Mouse (Mus musculus) forebrain, embryonic 12.5 days (tissue): ENCODE data around the gene Braf. TPM values are rescaled to one million over a fixed set of nuclear protein-coding genes. Genes with fewer than 3 reads are reported as not detected.
"Not testable (repeated sequence)": the region's sequence is repeated elsewhere in the genome, so short reads cannot be mapped to it uniquely, and the experiment has no call there.

Experiments used
- ATAC-seq: fragments of 200-750 bp; cut with Nextera tagmentation; 2 replicates; pipeline ENCODE4 v1.8.0; 2017; ENCODE audit warnings: moderate TSS enrichment; ENCODE audit not compliant: low FRiP score
- H3K27ac ChIP-seq: fragments of 300-500 bp; sonication (generic); 2 replicates; pipeline ENCODE4 v1.5.1; 2016; ENCODE audit warnings: mild to moderate bottlenecking
- H3K27me3 ChIP-seq: fragments of 300-500 bp; sonication (generic); 2 replicates; pipeline ENCODE4 v1.6.1; 2016; ENCODE audit warnings: mild to moderate bottlenecking
- H3K36me3 ChIP-seq: fragments of 300-500 bp; sonication (generic); replicated peaks from 2 replicates; pipeline ENCODE4 v1.6.1; 2016; ENCODE audit warnings: mild to moderate bottlenecking
- H3K4me1 ChIP-seq: fragments of 300-500 bp; sonication (generic); 2 replicates; pipeline ENCODE4 v1.6.1; 2016
- H3K4me2 ChIP-seq: fragments of 300-500 bp; sonication (generic); 2 replicates; pipeline ENCODE4 v1.6.1; 2016; ENCODE audit warnings: mild to moderate bottlenecking, moderate library complexity
- H3K4me3 ChIP-seq: fragments of 300-500 bp; sonication (generic); replicated peaks from 2 replicates; pipeline ENCODE4 v1.5.1; 2016; ENCODE audit warnings: mild to moderate bottlenecking
- H3K9ac ChIP-seq: fragments of 300-500 bp; sonication (generic); 2 replicates; pipeline ENCODE4 v1.6.1; 2016; ENCODE audit warnings: mild to moderate bottlenecking
- H3K9me3 ChIP-seq: fragments of 300-500 bp; sonication (generic); 2 replicates; pipeline ENCODE4 v1.6.1; 2016
- WGBS: fragments of 180-500 bp; shearing (Covaris S2); methylation state at CpG from one replicate; pipeline ENCODE4 v1.1.7; 2016; 5-methylcytosine and 5-hydroxymethylcytosine counted together
- polyA plus RNA-seq: library from polyadenylated mRNA; unstranded; fragments of >200 nt; fragmentation: Nextera tagmentation; extraction: Ambion mirVana; gene quantifications from 2 replicates; pipeline ENCODE4 v1.2.1, GENCODE M21; 2016

Braf gene
- polyA plus RNA-seq, 1 experiment from 2014 or later: 27.1 TPM

DNA sequence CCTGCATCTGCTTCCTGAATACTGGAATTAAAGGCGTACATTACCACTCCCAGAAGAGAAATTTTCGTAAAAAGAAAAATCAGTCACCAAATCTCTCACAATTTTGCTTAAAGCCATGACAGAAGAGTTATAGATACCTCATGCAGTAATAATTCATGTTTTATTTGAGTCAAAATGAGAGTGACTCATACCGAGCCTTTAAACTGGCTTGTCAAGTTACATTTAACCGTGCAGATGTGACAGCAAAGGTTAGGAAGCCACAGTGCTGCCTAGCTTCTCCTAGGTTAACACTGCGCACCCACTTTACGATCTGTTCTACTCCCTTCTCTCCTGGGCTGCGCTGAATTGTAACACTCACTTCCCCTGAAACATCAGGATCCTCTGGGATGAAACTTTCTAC is 10.9 kb downstream of the Braf start:
- no peak overlapping the region for H3K4me3 ChIP-seq
- H3K27ac ChIP-seq: no peak overlapping the region
- H3K4me1 ChIP-seq: no peaks in the 10 kb centered on the region
- H3K9ac ChIP-seq: no peak overlapping the region
- no peaks in the 10 kb centered on the region for H3K36me3 ChIP-seq
- no peak overlapping the region for H3K4me2 ChIP-seq
- 91% methylated on average over 7 of the region's 7 CpGs for WGBS
- H3K9me3 ChIP-seq: no peaks in the 10 kb centered on the region
- no peak for ATAC-seq
- H3K27me3 ChIP-seq: no peaks in the 10 kb centered on the region

DNA sequence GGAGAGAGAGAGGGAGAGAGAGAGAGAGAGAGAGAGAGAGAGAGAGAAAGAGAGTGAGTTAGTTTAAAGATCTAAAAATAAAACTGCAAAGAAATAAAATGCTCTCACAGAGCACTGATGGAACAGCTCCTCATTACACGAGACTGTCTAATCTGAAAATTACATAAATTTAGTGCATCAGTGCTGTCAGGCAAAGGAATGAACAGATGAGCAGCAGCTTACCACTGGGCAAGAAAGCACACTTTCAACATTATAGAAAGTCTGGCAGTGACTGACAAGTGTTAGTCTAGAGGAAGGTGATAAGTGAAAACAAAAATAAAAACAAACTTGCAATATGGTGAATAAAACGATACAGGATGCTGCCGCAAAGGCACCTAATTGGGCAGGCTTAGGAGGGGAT is 11.9 kb downstream of the Braf start:
- no peaks in the 10 kb centered on the region for H3K9me3 ChIP-seq
- no peaks in the 10 kb centered on the region for H3K27me3 ChIP-seq
- no peak overlapping the region for H3K9ac ChIP-seq
- no peak for ATAC-seq
- no peaks in the 10 kb centered on the region for H3K36me3 ChIP-seq
- 83% methylated on average over 3 of the region's 3 CpGs for WGBS
- no peak overlapping the region for H3K27ac ChIP-seq
- H3K4me2 ChIP-seq: no peak overlapping the region
- H3K4me1 ChIP-seq: no peaks in the 10 kb centered on the region
- H3K4me3 ChIP-seq: no peak overlapping the region

- WGBS: 93% methylated on average over 4 of the region's 4 CpGs
- Histone ChIP-seq H3K9ac (no peak overlapping the region), H3K4me1 (no peaks in the 10 kb centered on the region), H3K36me3 (no peaks in the 10 kb centered on the region), H3K27ac (no peak overlapping the region), H3K27me3 (no peaks in the 10 kb centered on the region), H3K4me3 (no peak overlapping the region), H3K4me2 (no peak overlapping the region), H3K9me3 (no peaks in the 10 kb centered on the region)
- no peak for ATAC-seq
Observed at GRCm38 (mm10) chr6:39705625-39706024, 19.6 kb downstream of the Braf start.

- Histone ChIP-seq H3K27me3 (no peaks in the 10 kb centered on the region), H3K9me3 (no peaks in the 10 kb centered on the region), H3K27ac (no peak overlapping the region), H3K4me2 (no peak overlapping the region), H3K4me3 (no peak overlapping the region), H3K36me3 (no peaks in the 10 kb centered on the region), H3K9ac (no peak overlapping the region), H3K4me1 (0 out of 2 replicates have a peak, but pooled peaks cover 2% of the 10 kb centered on the region)
- WGBS: 88% methylated on average over 1 of the region's 1 CpGs
- ATAC-seq: no peak
Observed at GRCm38 (mm10) chr6:39693126-39693525, 32.1 kb downstream of the Braf start.

DNA sequence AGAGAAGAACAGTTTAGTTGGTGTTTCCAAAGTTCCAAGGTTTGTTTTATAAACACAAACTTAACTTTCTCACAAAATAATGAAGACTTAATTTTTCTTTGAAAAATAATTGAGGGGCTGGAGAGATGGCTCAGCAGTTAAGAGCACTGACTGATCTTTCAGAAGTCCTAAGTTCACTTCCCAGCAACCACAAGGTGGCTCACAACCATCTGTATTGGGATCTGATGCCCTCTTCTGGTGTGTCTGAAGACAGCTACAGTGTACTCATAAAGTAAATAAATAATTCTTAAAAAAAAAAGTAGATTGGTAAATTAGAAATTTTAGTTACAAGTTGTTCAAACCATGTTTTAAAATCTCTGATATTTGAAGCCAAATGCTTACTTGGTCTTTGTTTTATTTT is 38.4 kb downstream of the Braf start:
- ATAC-seq, H3K9me3 ChIP-seq, H3K4me1 ChIP-seq, H3K4me2 ChIP-seq, H3K27me3 ChIP-seq, H3K27ac ChIP-seq, H3K9ac ChIP-seq, H3K36me3 ChIP-seq, H3K4me3 ChIP-seq: not testable (repeated sequence)

DNA sequence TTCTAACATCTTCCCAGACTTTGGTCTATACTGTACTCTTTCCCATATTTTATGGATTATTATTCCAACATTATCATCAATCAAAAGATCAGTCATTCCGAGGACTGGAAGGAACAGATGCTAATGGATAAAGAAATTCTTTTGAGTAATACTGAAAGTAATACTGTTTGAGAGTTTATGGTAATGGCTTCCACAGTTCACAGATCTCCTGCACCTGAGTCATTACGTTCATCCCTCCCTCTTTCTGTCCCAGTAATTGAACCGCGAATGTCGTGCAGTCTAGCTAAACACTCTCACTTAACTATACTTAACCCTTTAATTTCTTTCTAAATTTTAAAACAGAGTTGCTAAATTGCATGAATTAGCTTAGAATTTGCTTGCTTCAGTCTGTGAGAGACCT is 43.5 kb downstream of the Braf start:
- H3K9ac ChIP-seq: no peak overlapping the region
- H3K4me2 ChIP-seq: no peak overlapping the region
- no peaks in the 10 kb centered on the region for H3K9me3 ChIP-seq
- H3K4me3 ChIP-seq: no peak overlapping the region
- 74% methylated on average over 5 of the region's 5 CpGs for WGBS
- H3K36me3 ChIP-seq: peaks cover 8% of the 10 kb centered on the region
- ATAC-seq: no peak
- H3K4me1 ChIP-seq: peaks cover 5% of the 10 kb centered on the region; the same call in 1 of the 2 replicates
- H3K27me3 ChIP-seq: no peaks in the 10 kb centered on the region
- no peak overlapping the region for H3K27ac ChIP-seq

DNA sequence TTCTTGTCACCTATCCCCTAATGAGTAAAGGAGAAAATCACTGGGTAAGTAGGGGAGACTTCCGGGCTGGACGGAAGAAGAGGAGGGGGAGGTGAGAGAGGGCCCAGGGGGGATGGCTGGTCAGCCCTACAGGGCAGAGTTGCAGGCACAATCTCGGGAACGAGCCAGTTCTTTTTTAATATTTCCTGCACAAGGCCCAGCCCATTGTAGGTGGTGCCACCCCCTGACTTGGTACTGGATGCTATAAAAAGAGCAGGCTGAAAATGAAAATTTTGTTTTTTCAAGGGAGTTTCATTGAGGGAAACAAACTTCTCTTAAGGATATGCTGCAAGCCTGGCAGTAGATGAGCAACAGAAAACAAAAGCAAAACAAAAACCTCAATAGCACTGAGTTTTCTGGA is 44.7 kb downstream of the Braf start:
- Histone ChIP-seq H3K9ac (no peak overlapping the region), H3K27ac (no peak overlapping the region), H3K9me3 (no peaks in the 10 kb centered on the region), H3K4me3 (no peak overlapping the region), H3K27me3 (no peaks in the 10 kb centered on the region), H3K36me3 (peaks cover 13% of the 10 kb centered on the region), H3K4me2 (no peak overlapping the region), H3K4me1 (peaks cover 5% of the 10 kb centered on the region; the same call in 1 of the 2 replicates)
- 14% methylated on average over 4 of the region's 4 CpGs for WGBS
- no peak for ATAC-seq

GRCm38 (mm10) chr6:39678241-39678640 is 47.0 kb downstream of the Braf start:
- WGBS: 89% methylated on average over 1 of the region's 1 CpGs
- no peak overlapping the region for H3K4me3 ChIP-seq

DNA sequence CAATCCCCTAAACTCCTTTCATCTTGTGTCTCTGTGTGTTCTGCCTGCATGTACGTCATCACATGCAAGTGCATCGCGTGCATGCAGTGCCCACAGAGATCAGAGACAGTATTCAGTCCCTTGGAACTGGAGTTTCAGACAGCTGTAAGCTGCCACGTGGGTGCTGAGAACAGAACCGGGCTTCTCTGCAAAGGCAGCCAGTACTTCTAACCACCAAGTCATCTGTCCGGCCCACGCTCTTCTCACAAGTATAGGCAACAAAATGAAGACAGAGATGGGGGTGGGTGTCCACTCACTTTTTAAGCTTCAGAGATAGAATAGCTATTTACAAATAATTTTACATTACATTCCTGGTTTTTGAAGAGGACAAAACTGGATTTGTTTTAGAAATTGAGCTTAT is 50.2 kb downstream of the Braf start:
- Histone ChIP-seq H3K4me2 (no peak overlapping the region), H3K4me3 (no peak overlapping the region), H3K27ac (no peak overlapping the region), H3K4me1 (no peaks in the 10 kb centered on the region), H3K36me3 (peaks cover 13% of the 10 kb centered on the region), H3K9ac (no peak overlapping the region), H3K9me3 (no peaks in the 10 kb centered on the region), H3K27me3 (no peaks in the 10 kb centered on the region)
- WGBS: 82% methylated on average over 7 of the region's 7 CpGs
- ATAC-seq: no peak

More at GRCm38 (mm10) chr6:39678241-39678640, 47.0 kb downstream of the Braf start:
- H3K27me3 ChIP-seq: no peaks in the 10 kb centered on the region
- peaks cover 13% of the 10 kb centered on the region for H3K36me3 ChIP-seq
- no peak overlapping the region for H3K27ac ChIP-seq
- no peak overlapping the region for H3K9ac ChIP-seq
- peaks cover 5% of the 10 kb centered on the region; the same call in 1 of the 2 replicates for H3K4me1 ChIP-seq
- no peak overlapping the region for H3K4me2 ChIP-seq
- ATAC-seq: no peak
- no peaks in the 10 kb centered on the region for H3K9me3 ChIP-seq

- Histone ChIP-seq H3K4me3 (no peak overlapping the region), H3K9ac (no peak overlapping the region), H3K4me1 (no peaks in the 10 kb centered on the region), H3K27me3 (no peaks in the 10 kb centered on the region), H3K27ac (no peak overlapping the region), H3K36me3 (peaks cover 28% of the 10 kb centered on the region), H3K4me2 (no peak overlapping the region), H3K9me3 (no peaks in the 10 kb centered on the region)
- ATAC-seq: no peak
- WGBS: 97% methylated on average over 2 of the region's 2 CpGs
Observed at GRCm38 (mm10) chr6:39611296-39611695, 114.0 kb downstream of the Braf start.

- WGBS: 76% methylated on average over 2 of the region's 2 CpGs
- no peaks in the 10 kb centered on the region for H3K9me3 ChIP-seq
- H3K27me3 ChIP-seq: no peaks in the 10 kb centered on the region
- no peak overlapping the region for H3K4me2 ChIP-seq
- ATAC-seq: no peak
- no peak overlapping the region for H3K9ac ChIP-seq
- H3K4me3 ChIP-seq: no peak overlapping the region
- H3K36me3 ChIP-seq: peaks cover 19% of the 10 kb centered on the region
- H3K4me1 ChIP-seq: no peaks in the 10 kb centered on the region
- H3K27ac ChIP-seq: no peak overlapping the region
Observed at GRCm38 (mm10) chr6:39610207-39610606, 115.1 kb downstream of the Braf start.

DNA sequence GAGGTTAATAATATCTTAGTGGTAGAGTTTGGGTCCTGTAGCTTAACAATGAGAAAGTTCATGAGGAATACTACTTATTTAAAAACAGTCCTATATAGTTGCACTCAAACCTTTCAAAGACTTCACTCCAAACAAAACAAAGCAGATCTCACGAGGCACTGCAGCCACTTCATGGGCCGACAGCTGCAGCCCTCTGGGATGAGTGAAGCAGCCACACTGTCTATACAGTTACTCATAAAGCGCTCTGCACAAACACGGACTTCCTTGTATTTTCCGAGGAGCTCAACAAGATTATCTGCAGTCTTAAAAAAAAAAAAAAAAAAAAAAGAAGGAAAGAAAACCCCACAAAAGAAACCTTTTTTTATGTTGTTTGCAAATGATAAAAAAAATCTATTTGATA is 117.9 kb downstream of the Braf start:
- Histone ChIP-seq H3K9ac (no peak overlapping the region), H3K4me3 (no peak overlapping the region), H3K9me3 (no peaks in the 10 kb centered on the region), H3K27ac (no peak overlapping the region), H3K27me3 (no peaks in the 10 kb centered on the region), H3K4me1 (no peaks in the 10 kb centered on the region), H3K4me2 (no peak overlapping the region), H3K36me3 (peaks cover 11% of the 10 kb centered on the region; the same call in 1 of the 2 replicates)
- WGBS: 75% methylated on average over 5 of the region's 5 CpGs
- no peak for ATAC-seq

DNA sequence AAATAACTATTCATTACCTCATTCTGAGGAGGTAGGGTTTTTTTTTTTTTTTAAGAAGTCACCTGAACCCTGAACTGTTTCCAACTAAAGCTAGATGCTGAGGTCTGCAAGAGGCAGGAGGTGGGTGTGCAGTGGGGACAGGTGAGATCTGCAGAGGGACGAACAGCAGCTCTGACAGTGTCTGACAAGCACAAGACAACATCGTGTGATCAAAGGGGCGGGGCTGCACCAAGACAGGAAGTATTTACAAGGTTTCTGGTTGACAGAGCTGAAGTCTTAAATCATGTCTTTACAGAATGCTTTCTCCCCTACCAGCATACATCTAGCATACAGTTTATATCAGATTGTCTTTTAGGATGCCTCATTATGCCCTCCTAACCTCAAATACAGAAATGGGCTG is 118.4 kb downstream of the Braf start:
- Histone ChIP-seq H3K9ac (no peak overlapping the region), H3K27ac (no peak overlapping the region), H3K36me3 (peaks cover 13% of the 10 kb centered on the region), H3K4me3 (no peak overlapping the region), H3K27me3 (no peaks in the 10 kb centered on the region), H3K4me1 (no peaks in the 10 kb centered on the region), H3K4me2 (no peak overlapping the region), H3K9me3 (no peaks in the 10 kb centered on the region)
- 86% methylated on average over 3 of the region's 3 CpGs for WGBS
- no peak for ATAC-seq

- no peaks in the 10 kb centered on the region for H3K27me3 ChIP-seq
- H3K4me3 ChIP-seq: no peak overlapping the region
- peaks cover 14% of the 10 kb centered on the region for H3K36me3 ChIP-seq
- no peak overlapping the region for H3K4me2 ChIP-seq
- H3K9me3 ChIP-seq: no peaks in the 10 kb centered on the region
- no peak overlapping the region for H3K27ac ChIP-seq
- no peaks in the 10 kb centered on the region for H3K4me1 ChIP-seq
- no peak overlapping the region for H3K9ac ChIP-seq
- ATAC-seq: no peak
- WGBS: 94% methylated on average over 6 of the region's 6 CpGs
Observed at GRCm38 (mm10) chr6:39606056-39606455, 119.2 kb downstream of the Braf start.
